Mouse (Mus musculus) liver, embryonic 14.5 days (tissue): ENCODE results near the gene Wdr86. TPM values are rescaled to one million over a fixed set of nuclear protein-coding genes. Genes with fewer than 3 reads are reported as not detected.

ENCODE experiments used
- ATAC-seq: fragments of 200-750 bp; cut with Nextera tagmentation; 2 replicates; pipeline ENCODE4 v1.8.0; 2017; ENCODE audit warnings: moderate number of reproducible peaks, mild to moderate bottlenecking, moderate library complexity; ENCODE audit not compliant: insufficient read depth
- DNase-seq, 3 experiments: peaks; one replicate each; pipeline ENCODE4 v3.0.0-alpha.2; 2012 to 2013; ENCODE audit warnings: low read depth in 3 of 3, low spot score in 3 of 3
- H3K27ac ChIP-seq: fragments of 300-500 bp; sonication (generic); 2 replicates; pipeline ENCODE4 v1.5.1; 2014; ENCODE audit warnings: moderate library complexity, mild to moderate bottlenecking, control low read depth, inconsistent platforms
- H3K27me3 ChIP-seq: fragments of 300-500 bp; sonication (generic); 2 replicates; pipeline ENCODE4 v1.6.1; 2014; ENCODE audit warnings: mild to moderate bottlenecking, low read length, moderate library complexity; ENCODE audit not compliant: control insufficient read depth, insufficient read depth
- H3K36me3 ChIP-seq: fragments of 300-500 bp; sonication (generic); replicated peaks from 2 replicates; pipeline ENCODE4 v1.6.1; 2014; ENCODE audit warnings: low read depth; ENCODE audit not compliant: control insufficient read depth, insufficient read depth
- H3K4me1 ChIP-seq, 2 experiments: fragments of 200-500 bp in 1 of 2; fragments of 300-500 bp in 1 of 2; sonication (generic) in 1 of 2; replicated peaks; 2 replicates each; pipeline ENCODE4 v1.6.1; 2012 to 2014; ENCODE audit warnings: antibody characterized with exemption in 1 of 2, inconsistent platforms in 1 of 2, low read length in 1 of 2; ENCODE audit not compliant: control insufficient read depth in 2 of 2, insufficient read depth in 2 of 2
- H3K4me2 ChIP-seq: fragments of 300-500 bp; sonication (generic); 2 replicates; pipeline ENCODE4 v1.6.1; 2014; ENCODE audit warnings: low read depth, mild to moderate bottlenecking, control low read depth, moderate library complexity
- H3K4me3 ChIP-seq, 2 experiments: fragments of 200-500 bp in 1 of 2; fragments of 300-500 bp in 1 of 2; sonication (generic) in 1 of 2; 2 replicates each; pipeline ENCODE4 v1.5.1; 2012 to 2014; ENCODE audit warnings: low read depth in 2 of 2, low read length in 2 of 2, mild to moderate bottlenecking in 2 of 2, control low read depth in 1 of 2, inconsistent platforms in 1 of 2, moderate library complexity in 1 of 2; ENCODE audit not compliant: insufficient read depth in 1 of 2
- H3K9ac ChIP-seq: fragments of 300-500 bp; sonication (generic); replicated peaks from 2 replicates; pipeline ENCODE4 v1.6.1; 2014; ENCODE audit warnings: mild to moderate bottlenecking, control low read depth, moderate library complexity
- H3K9me3 ChIP-seq: fragments of 300-500 bp; sonication (generic); 2 replicates; pipeline ENCODE4 v1.6.1; 2016; ENCODE audit warnings: low read length, mixed read lengths; ENCODE audit not compliant: control insufficient read depth
- CTCF ChIP-seq: IDR thresholded peaks from 2 replicates; pipeline ENCODE4 v1.5.1; 2016; ENCODE audit warnings: antibody characterized with exemption, low read depth, control low read depth
- EP300 ChIP-seq: IDR thresholded peaks from 2 replicates; pipeline ENCODE4 v1.6.1; 2016; ENCODE audit warnings: antibody characterized with exemption, low read depth
- whole genome bisulfite sequencing: fragments of 180-500 bp; shearing (Covaris S2); extraction: QIAGEN DNeasy Blood & Tissue Kit; methylation state at CpG from one replicate; pipeline ENCODE4 v1.1.7; 2014; ENCODE audit not compliant: insufficient replicate concordance; 5-methylcytosine and 5-hydroxymethylcytosine counted together
- polyA plus RNA-seq, 2 experiments: library from polyadenylated mRNA; depleted of rRNA in 1 of 2; stranded (reverse) in 1 of 2; unstranded in 1 of 2; fragments of >200 nt; fragmentation: Nextera tagmentation in 1 of 2; extraction: Ambion mirVana in 1 of 2; gene quantifications; 2 replicates each; pipeline versions ENCODE4 v1.2.1 to v1.2.3; 2012 to 2014

Wdr86 gene
- polyA plus RNA-seq (2012; rRNA removed) (1.4 TPM in 2 replicates), polyA plus RNA-seq (2014; fragmentation: Nextera tagmentation; extraction: Ambion mirVana) (1.1 and 1.5 TPM in 2 replicates)

GRCm38 (mm10) chr5:24730488-24730871 is at the start of gene Wdr86:
Gene Wdr86, minus strand, starts transcription at chr5:24730727.
- ATAC-seq, result no peak
- H3K27me3 ChIP-seq, result peaks cover 33% of the 10 kb centered on the region

GRCm38 (mm10) chr5:24779881-24780512 is 49.5 kb upstream of the Wdr86 start:
- H3K36me3 ChIP-seq, result no peaks in the 10 kb centered on the region
- peaks cover 3% of the 10 kb centered on the region; the same call in 1 of the 2 replicates for H3K27me3 ChIP-seq
- H3K27ac ChIP-seq, result no peak overlapping the region
- DNase-seq (no peak), ATAC-seq (no peak)
- no peaks in the 10 kb centered on the region for H3K9me3 ChIP-seq
- no peak overlapping the region for H3K4me3 ChIP-seq
- no peaks in the 10 kb centered on the region for H3K4me1 ChIP-seq
- WGBS, result 35% methylated on average over 15 of the region's 15 CpGs
- no peak overlapping the region for H3K4me2 ChIP-seq
- TF ChIP-seq EP300 (no peak), CTCF (peak; percentile 80)
- H3K9ac ChIP-seq, result no peak overlapping the region

More at GRCm38 (mm10) chr5:24730488-24730871, at the start of gene Wdr86:
- Histone ChIP-seq H3K27ac (no peak within 1 kb of the TSS), H3K4me3 (peak within 1 kb of the TSS; percentile 35 to 39), H3K4me1 (peaks cover 3 to 9% of the 10 kb centered on the region in 2 experiments; a peak in 2 of 4 replicates), H3K9ac (no peak within 1 kb of the TSS), H3K4me2 (peak within 1 kb of the TSS; percentile 50), H3K36me3 (no peaks in the 10 kb centered on the region), H3K9me3 (no peaks in the 10 kb centered on the region)
- no peak for DNase-seq
- under 1% methylated on average over 23 of the region's 23 CpGs for WGBS
- no peak for TF ChIP-seq CTCF
- no peak for TF ChIP-seq EP300

- TF ChIP-seq EP300 (no peak), CTCF (no peak)
- H3K4me2 ChIP-seq, result no peak overlapping the region
- no peaks in the 10 kb centered on the region for H3K36me3 ChIP-seq
- no peaks in the 10 kb centered on the region for H3K4me1 ChIP-seq
- no peak overlapping the region for H3K4me3 ChIP-seq
- DNase-seq, result no peak
- H3K27me3 ChIP-seq, result peaks cover 3% of the 10 kb centered on the region; the same call in 1 of the 2 replicates
- no peak overlapping the region for H3K9ac ChIP-seq
- no peak overlapping the region for H3K27ac ChIP-seq
- ATAC-seq, result no peak
- no peaks in the 10 kb centered on the region for H3K9me3 ChIP-seq
Measured at GRCm38 (mm10) chr5:24779321-24779720, 48.8 kb upstream of the Wdr86 start.

DNA sequence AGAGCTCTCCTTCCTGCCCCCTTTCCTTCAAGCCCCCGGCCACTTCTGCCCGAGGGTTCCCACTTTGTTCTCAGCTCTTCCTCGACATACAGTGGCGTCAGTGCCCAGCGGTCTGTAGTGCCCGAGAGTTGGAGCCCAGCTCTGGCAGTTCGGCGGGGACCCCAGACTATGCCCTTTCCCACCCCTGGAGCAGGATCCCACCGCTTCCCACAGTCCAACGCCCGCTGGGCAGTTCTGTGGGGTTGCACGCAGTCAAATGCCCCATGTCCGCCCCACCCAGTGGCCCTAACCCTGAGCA is 48.3 kb upstream of the Wdr86 start:
- DNase-seq (no peak), ATAC-seq (no peak)
- 39% methylated on average over 13 of the region's 13 CpGs for WGBS
- no peak overlapping the region for H3K4me2 ChIP-seq
- peaks cover 3% of the 10 kb centered on the region; the same call in 1 of the 2 replicates for H3K27me3 ChIP-seq
- no peak overlapping the region for H3K4me3 ChIP-seq
- no peaks in the 10 kb centered on the region for H3K9me3 ChIP-seq
- no peak overlapping the region for H3K9ac ChIP-seq
- TF ChIP-seq EP300 (no peak), CTCF (no peak)
- H3K27ac ChIP-seq, result no peak overlapping the region
- H3K36me3 ChIP-seq, result no peaks in the 10 kb centered on the region
- no peaks in the 10 kb centered on the region for H3K4me1 ChIP-seq

GRCm38 (mm10) chr5:24778082-24778842 is 47.7 kb upstream of the Wdr86 start:
- no peak for DNase-seq
- Histone ChIP-seq H3K4me2 (no peak overlapping the region), H3K27ac (no peak overlapping the region)

More at GRCm38 (mm10) chr5:24778082-24778842, 47.7 kb upstream of the Wdr86 start:
- ATAC-seq, result no peak
- no peaks in the 10 kb centered on the region for H3K9me3 ChIP-seq
- no peak overlapping the region for H3K4me3 ChIP-seq
- no peaks in the 10 kb centered on the region for H3K4me1 ChIP-seq
- peaks cover 3% of the 10 kb centered on the region; the same call in 1 of the 2 replicates for H3K27me3 ChIP-seq
- no peaks in the 10 kb centered on the region for H3K36me3 ChIP-seq
- 39% methylated on average over 17 of the region's 17 CpGs for WGBS
- no peak overlapping the region for H3K9ac ChIP-seq
- no peak for TF ChIP-seq EP300
- TF ChIP-seq CTCF, result no peak
